Mouse (Mus musculus): ENCODE measurements around the gene Rrbp1. TPM values are rescaled to one million over a fixed set of nuclear protein-coding genes. Genes with fewer than 3 reads are reported as not detected.

The Rrbp1 gene
- total and polyA plus RNA-seq, 3 experiments = 39.7 to 85.3 (median 70.6) TPM

DNA sequence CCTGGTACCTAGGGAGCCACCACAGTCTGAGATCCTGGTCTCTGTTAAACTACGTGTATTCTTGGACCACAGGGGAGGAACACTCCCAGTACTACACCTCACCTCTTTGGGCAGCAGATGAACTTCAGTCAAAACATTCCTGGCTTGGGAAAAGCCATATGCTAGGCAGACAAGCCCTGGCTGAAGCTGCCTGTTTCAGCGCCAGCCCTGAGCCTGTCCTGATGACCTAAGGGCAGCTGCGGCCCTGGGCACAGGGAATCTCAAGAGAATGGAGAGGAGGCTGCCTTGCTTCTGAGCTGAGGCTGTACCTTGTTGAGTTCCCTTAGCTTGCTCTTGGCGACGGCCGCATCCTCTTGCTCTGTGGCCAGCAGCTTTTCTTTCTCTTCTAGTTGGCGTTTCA lies 37.9 kb downstream of the Rrbp1 start:
- no peak for DNase-seq (ENCODE audit: low spot score)
- H3K36me3 ChIP-seq (replicated peaks) = peaks cover 82% of the 10 kb centered on the region
- ATAC-seq (ENCODE audit: extremely low read depth, insufficient number of reproducible peaks, low FRiP score, poor library complexity, severe bottlenecking) = no peak
- no peaks in the 10 kb centered on the region for H3K4me1 ChIP-seq (ENCODE audit: insufficient read depth, low read depth, low read length)
- no peak for TF ChIP-seq CTCF (IDR thresholded peaks at IDR 0.05; ENCODE audit: low read depth, low read length)
- no peak for TF ChIP-seq TAL1 (conservative IDR thresholded peaks at IDR 0.05; ENCODE audit: low read depth, low read length)
- no peak for TF ChIP-seq GATA1 (IDR thresholded peaks at IDR 0.05; ENCODE audit: borderline replicate concordance, low read length)
- no peak for TF ChIP-seq POLR2AphosphoS5 (IDR thresholded peaks at IDR 0.05; ENCODE audit: insufficient replicate concordance, low read depth, low read length)
- no peak for TF ChIP-seq GATA2 (IDR thresholded peaks at IDR 0.05; ENCODE audit: borderline replicate concordance, low read depth, low read length)
- H3K4me3 ChIP-seq (ENCODE audit: low read depth, low read length) = no peak overlapping the region
- no peaks in the 10 kb centered on the region for H3K27me3 ChIP-seq (ENCODE audit: insufficient read depth, low read length)
- no peaks in the 10 kb centered on the region for H3K9me3 ChIP-seq (replicated peaks)

DNA sequence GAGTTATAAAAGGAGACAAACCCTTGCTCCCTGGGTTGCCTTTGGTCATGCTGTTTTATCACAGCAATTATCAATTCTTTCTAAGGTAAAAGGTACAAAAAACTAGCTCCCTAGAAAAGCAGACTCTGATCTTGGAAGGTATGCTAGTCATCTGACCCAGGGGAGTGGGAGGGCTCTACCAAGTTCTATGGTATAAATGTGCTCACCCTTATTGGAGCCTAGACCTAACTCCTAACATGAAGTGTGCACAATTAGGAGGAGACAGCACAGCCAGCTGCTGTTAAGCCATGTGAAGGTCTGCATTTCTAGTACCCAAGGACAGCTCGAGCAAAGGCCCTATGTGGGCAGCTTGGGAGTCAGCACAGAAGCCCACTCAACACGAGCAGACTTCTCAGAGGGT lies 39.2 kb downstream of the Rrbp1 start:
- Histone ChIP-seq H3K36me3 (replicated peaks) (peaks cover 87% of the 10 kb centered on the region), H3K27me3 (ENCODE audit: insufficient read depth, low read length) (no peaks in the 10 kb centered on the region), H3K4me3 (ENCODE audit: low read depth, low read length) (no peak overlapping the region), H3K4me1 (ENCODE audit: insufficient read depth, low read depth, low read length) (no peaks in the 10 kb centered on the region), H3K9me3 (replicated peaks) (no peaks in the 10 kb centered on the region)
- no peak for TF ChIP-seq GATA1 (IDR thresholded peaks at IDR 0.05; ENCODE audit: borderline replicate concordance, low read length)
- no peak for TF ChIP-seq POLR2AphosphoS5 (IDR thresholded peaks at IDR 0.05; ENCODE audit: insufficient replicate concordance, low read depth, low read length)
- TF ChIP-seq CTCF (IDR thresholded peaks at IDR 0.05; ENCODE audit: low read depth, low read length) = no peak
- no peak for TF ChIP-seq GATA2 (IDR thresholded peaks at IDR 0.05; ENCODE audit: borderline replicate concordance, low read depth, low read length)
- TF ChIP-seq TAL1 (conservative IDR thresholded peaks at IDR 0.05; ENCODE audit: low read depth, low read length) = no peak
- ATAC-seq (ENCODE audit: extremely low read depth, insufficient number of reproducible peaks, low FRiP score, poor library complexity, severe bottlenecking) (no peak), DNase-seq (ENCODE audit: low spot score) (no peak)

DNA sequence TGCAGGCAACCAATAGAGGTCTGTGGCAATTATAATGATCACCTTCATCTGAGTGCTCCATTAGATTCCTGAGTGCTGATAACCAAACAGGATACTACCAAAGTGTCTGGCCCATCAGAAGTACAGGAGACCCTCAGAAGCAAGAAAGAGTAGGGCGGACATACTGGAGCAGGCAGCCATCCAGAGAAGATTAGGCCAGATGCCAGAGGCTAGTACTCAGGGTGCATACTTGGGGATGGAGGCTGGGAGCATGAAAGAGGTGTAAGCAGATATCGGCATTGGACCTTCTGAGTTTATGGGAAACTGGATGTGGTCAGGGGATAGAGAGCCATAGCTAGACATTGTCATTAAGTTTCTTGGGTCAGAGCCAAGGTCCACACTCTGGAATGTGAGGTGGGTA lies 40.2 kb downstream of the Rrbp1 start:
- no peak for DNase-seq (ENCODE audit: low spot score)
- ATAC-seq (ENCODE audit: extremely low read depth, insufficient number of reproducible peaks, low FRiP score, poor library complexity, severe bottlenecking) = no peak
- Histone ChIP-seq H3K36me3 (replicated peaks) (peaks cover 92% of the 10 kb centered on the region), H3K9me3 (replicated peaks) (no peaks in the 10 kb centered on the region), H3K4me1 (ENCODE audit: insufficient read depth, low read depth, low read length) (no peaks in the 10 kb centered on the region), H3K27me3 (ENCODE audit: insufficient read depth, low read length) (no peaks in the 10 kb centered on the region), H3K4me3 (ENCODE audit: low read depth, low read length) (no peak overlapping the region)
- TF ChIP-seq GATA1 (IDR thresholded peaks at IDR 0.05; ENCODE audit: borderline replicate concordance, low read length) = no peak
- no peak for TF ChIP-seq POLR2AphosphoS5 (IDR thresholded peaks at IDR 0.05; ENCODE audit: insufficient replicate concordance, low read depth, low read length)
- TF ChIP-seq GATA2 (IDR thresholded peaks at IDR 0.05; ENCODE audit: borderline replicate concordance, low read depth, low read length) = no peak
- no peak for TF ChIP-seq TAL1 (conservative IDR thresholded peaks at IDR 0.05; ENCODE audit: low read depth, low read length)
- TF ChIP-seq CTCF (IDR thresholded peaks at IDR 0.05; ENCODE audit: low read depth, low read length) = no peak

DNA sequence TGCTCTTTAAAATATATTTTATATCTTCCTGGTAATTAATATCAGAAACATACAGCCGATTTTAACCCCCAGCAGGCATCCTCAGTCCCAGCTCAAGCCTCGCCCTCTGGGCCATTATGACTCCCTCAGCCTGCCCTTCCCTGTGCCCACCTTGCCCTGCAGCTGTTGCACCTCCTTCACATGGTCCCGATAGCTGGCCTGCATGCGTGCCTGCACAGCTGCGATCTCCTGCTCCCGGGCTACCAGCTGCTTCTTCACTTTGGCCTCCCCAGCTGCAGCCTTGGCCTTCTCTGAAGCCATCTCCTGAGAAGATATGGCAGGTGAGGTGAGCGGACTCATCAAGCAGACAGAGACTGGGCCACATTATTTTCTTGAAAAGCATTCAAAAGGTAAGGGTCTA lies 41.8 kb downstream of the Rrbp1 start:
- no peak for DNase-seq (ENCODE audit: low spot score)
- Histone ChIP-seq H3K4me3 (ENCODE audit: low read depth, low read length) (no peak overlapping the region), H3K36me3 (replicated peaks) (peaks cover 98% of the 10 kb centered on the region), H3K27me3 (ENCODE audit: insufficient read depth, low read length) (no peaks in the 10 kb centered on the region), H3K4me1 (ENCODE audit: insufficient read depth, low read depth, low read length) (no peaks in the 10 kb centered on the region), H3K9me3 (replicated peaks) (no peaks in the 10 kb centered on the region)
- TF ChIP-seq TAL1 (conservative IDR thresholded peaks at IDR 0.05; ENCODE audit: low read depth, low read length) (no peak), CTCF (IDR thresholded peaks at IDR 0.05; ENCODE audit: low read depth, low read length) (no peak), POLR2AphosphoS5 (IDR thresholded peaks at IDR 0.05; ENCODE audit: insufficient replicate concordance, low read depth, low read length) (no peak)
- no peak for ATAC-seq (ENCODE audit: extremely low read depth, insufficient number of reproducible peaks, low FRiP score, poor library complexity, severe bottlenecking)

DNA sequence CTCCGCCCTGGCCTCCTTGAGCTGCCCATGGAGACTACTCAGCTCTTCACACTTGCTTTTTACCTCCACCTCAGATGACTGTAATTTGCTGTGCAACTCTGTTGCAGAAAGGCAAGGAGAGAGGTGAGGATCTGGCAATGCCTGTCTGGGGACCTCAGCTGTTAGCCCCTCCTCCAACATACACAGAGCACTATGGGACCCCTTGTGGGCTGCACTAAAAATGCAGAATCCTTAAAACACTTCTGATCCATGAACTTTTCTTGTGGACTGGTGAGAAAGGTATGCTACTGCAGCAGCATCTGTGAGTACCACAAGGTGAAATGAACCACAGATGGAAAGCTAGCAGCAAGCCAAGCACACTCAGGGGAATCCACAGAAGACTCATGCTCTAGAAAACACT lies 47.7 kb downstream of the Rrbp1 start:
- TF ChIP-seq GATA2 (IDR thresholded peaks at IDR 0.05; ENCODE audit: borderline replicate concordance, low read depth, low read length) (no peak), GATA1 (IDR thresholded peaks at IDR 0.05; ENCODE audit: borderline replicate concordance, low read length) (no peak), CTCF (IDR thresholded peaks at IDR 0.05; ENCODE audit: low read depth, low read length) (no peak), TAL1 (conservative IDR thresholded peaks at IDR 0.05; ENCODE audit: low read depth, low read length) (no peak), POLR2AphosphoS5 (IDR thresholded peaks at IDR 0.05; ENCODE audit: insufficient replicate concordance, low read depth, low read length) (no peak)
- H3K27me3 ChIP-seq (ENCODE audit: insufficient read depth, low read length) = no peaks in the 10 kb centered on the region
- H3K4me3 ChIP-seq (ENCODE audit: low read depth, low read length) = no peak overlapping the region
- no peaks in the 10 kb centered on the region for H3K4me1 ChIP-seq (ENCODE audit: insufficient read depth, low read depth, low read length)
- H3K36me3 ChIP-seq (replicated peaks) = peaks cover 77% of the 10 kb centered on the region
- ATAC-seq (ENCODE audit: extremely low read depth, insufficient number of reproducible peaks, low FRiP score, poor library complexity, severe bottlenecking) = no peak
- H3K9me3 ChIP-seq (replicated peaks) = no peaks in the 10 kb centered on the region
- no peak for DNase-seq (ENCODE audit: low spot score)

DNA sequence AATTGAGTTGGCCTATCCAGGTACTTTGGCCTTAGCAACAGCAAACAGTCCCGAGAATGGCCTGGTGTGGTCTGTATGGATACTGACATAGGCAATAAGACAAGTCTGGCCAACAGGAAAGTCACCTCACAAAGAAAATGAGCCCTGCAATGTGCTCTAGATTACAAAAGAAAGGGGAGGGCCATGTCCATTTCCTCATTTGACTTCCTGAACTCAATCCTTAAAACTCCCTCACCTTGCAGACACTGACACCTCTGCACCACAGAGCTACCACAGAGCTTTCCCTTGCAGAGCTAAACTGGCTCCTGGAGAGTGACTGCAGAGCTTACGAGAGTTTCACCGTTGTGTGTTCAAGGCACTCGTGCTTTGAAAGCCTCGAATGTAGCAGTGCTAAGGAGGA lies 48.9 kb downstream of the Rrbp1 start:
- Histone ChIP-seq H3K4me3 (ENCODE audit: low read depth, low read length) (no peak overlapping the region), H3K4me1 (ENCODE audit: insufficient read depth, low read depth, low read length) (no peaks in the 10 kb centered on the region), H3K27me3 (ENCODE audit: insufficient read depth, low read length) (no peaks in the 10 kb centered on the region), H3K36me3 (replicated peaks) (peaks cover 76% of the 10 kb centered on the region), H3K9me3 (replicated peaks) (no peaks in the 10 kb centered on the region)
- no peak for DNase-seq (ENCODE audit: low spot score)
- no peak for TF ChIP-seq POLR2AphosphoS5 (IDR thresholded peaks at IDR 0.05; ENCODE audit: insufficient replicate concordance, low read depth, low read length)
- TF ChIP-seq CTCF (IDR thresholded peaks at IDR 0.05; ENCODE audit: low read depth, low read length) = no peak
- TF ChIP-seq TAL1 (conservative IDR thresholded peaks at IDR 0.05; ENCODE audit: low read depth, low read length) = no peak
- TF ChIP-seq GATA1 (IDR thresholded peaks at IDR 0.05; ENCODE audit: borderline replicate concordance, low read length) = no peak
- TF ChIP-seq GATA2 (IDR thresholded peaks at IDR 0.05; ENCODE audit: borderline replicate concordance, low read depth, low read length) = no peak
- ATAC-seq (ENCODE audit: extremely low read depth, insufficient number of reproducible peaks, low FRiP score, poor library complexity, severe bottlenecking) = no peak

DNA sequence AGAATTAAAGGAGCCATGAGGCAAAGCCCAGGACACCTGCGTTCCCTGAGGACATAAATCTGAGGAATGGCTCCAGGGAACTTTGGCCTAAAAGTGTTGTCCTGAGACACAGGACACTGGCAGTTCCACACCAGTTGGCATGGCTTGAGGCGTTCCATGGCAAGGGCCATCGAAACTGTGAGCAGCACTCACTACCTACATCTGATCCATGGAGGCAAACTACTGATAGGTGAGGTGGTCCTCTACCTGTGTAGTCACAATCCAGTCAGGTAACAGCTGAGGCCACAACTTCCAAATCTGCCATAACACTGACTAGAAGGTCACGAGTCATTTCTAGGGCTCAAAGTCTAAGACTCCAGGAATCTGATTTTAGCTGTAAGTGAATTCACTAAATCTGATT lies 55.3 kb downstream of the Rrbp1 start:
- no peak for ATAC-seq (ENCODE audit: extremely low read depth, insufficient number of reproducible peaks, low FRiP score, poor library complexity, severe bottlenecking)
- no peak overlapping the region for H3K4me3 ChIP-seq (ENCODE audit: low read depth, low read length)
- H3K36me3 ChIP-seq (replicated peaks) = peaks cover 76% of the 10 kb centered on the region
- no peaks in the 10 kb centered on the region for H3K9me3 ChIP-seq (replicated peaks)
- no peaks in the 10 kb centered on the region for H3K27me3 ChIP-seq (ENCODE audit: insufficient read depth, low read length)
- no peak for TF ChIP-seq GATA1 (IDR thresholded peaks at IDR 0.05; ENCODE audit: borderline replicate concordance, low read length)
- TF ChIP-seq CTCF (IDR thresholded peaks at IDR 0.05; ENCODE audit: low read depth, low read length) = no peak
- no peak for TF ChIP-seq TAL1 (conservative IDR thresholded peaks at IDR 0.05; ENCODE audit: low read depth, low read length)
- TF ChIP-seq GATA2 (IDR thresholded peaks at IDR 0.05; ENCODE audit: borderline replicate concordance, low read depth, low read length) = no peak
- no peak for TF ChIP-seq POLR2AphosphoS5 (IDR thresholded peaks at IDR 0.05; ENCODE audit: insufficient replicate concordance, low read depth, low read length)
- no peak for DNase-seq (ENCODE audit: low spot score)
- H3K4me1 ChIP-seq (ENCODE audit: insufficient read depth, low read depth, low read length) = no peaks in the 10 kb centered on the region
